Mouse (Mus musculus): ENCODE measurements around the gene Gm20388. TPM values are rescaled to one million over a fixed set of nuclear protein-coding genes. Genes with fewer than 3 reads are reported as not detected.

Gene Gm20388
- polyA plus RNA-seq, 1 experiment from 2014 or later, result 9.0 TPM

DNA sequence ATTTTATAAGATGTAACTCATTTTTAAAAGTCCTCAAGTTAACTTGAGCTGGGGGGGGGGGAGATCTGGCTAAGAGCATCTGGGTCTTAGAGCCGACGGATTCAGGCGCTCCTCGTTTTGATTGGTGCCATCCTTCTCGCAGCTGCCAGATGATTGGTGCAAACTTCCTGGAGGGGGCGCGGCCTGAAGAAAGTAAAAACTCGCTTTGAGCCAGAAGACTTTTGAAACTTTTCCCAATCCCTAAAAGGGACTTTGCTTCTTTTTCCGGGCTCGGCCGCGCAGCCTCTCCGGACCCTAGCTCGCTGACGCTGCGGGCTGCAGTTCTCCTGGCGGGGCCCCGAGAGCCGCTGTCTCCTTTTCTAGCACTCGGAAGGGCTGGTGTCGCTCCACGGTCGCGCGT, 1205.3 kb downstream of the Gm20388 start, which contains the start of gene Foxc2:
TSS of gene Foxc2 (plus strand) at position 224 of the 400 bp plus-strand sequence.

GRCm38 (mm10) chr8:121127756-121128375, 1217.2 kb downstream of the Gm20388 start, which contains the start of gene Foxl1:
Gene Foxl1, plus strand, starts transcription at chr8:121127940.

GRCm38 (mm10) chr8:121544276-121544785, 1633.7 kb downstream of the Gm20388 start, which contains the start of gene 1700018B08Rik:
Gene 1700018B08Rik, minus strand, starts transcription at chr8:121544320.

GRCm38 (mm10) chr8:121578676-121579451, 1668.2 kb downstream of the Gm20388 start, which contains the start of gene Fbxo31:
Gene Fbxo31, minus strand, starts transcription at chr8:121578806.

DNA sequence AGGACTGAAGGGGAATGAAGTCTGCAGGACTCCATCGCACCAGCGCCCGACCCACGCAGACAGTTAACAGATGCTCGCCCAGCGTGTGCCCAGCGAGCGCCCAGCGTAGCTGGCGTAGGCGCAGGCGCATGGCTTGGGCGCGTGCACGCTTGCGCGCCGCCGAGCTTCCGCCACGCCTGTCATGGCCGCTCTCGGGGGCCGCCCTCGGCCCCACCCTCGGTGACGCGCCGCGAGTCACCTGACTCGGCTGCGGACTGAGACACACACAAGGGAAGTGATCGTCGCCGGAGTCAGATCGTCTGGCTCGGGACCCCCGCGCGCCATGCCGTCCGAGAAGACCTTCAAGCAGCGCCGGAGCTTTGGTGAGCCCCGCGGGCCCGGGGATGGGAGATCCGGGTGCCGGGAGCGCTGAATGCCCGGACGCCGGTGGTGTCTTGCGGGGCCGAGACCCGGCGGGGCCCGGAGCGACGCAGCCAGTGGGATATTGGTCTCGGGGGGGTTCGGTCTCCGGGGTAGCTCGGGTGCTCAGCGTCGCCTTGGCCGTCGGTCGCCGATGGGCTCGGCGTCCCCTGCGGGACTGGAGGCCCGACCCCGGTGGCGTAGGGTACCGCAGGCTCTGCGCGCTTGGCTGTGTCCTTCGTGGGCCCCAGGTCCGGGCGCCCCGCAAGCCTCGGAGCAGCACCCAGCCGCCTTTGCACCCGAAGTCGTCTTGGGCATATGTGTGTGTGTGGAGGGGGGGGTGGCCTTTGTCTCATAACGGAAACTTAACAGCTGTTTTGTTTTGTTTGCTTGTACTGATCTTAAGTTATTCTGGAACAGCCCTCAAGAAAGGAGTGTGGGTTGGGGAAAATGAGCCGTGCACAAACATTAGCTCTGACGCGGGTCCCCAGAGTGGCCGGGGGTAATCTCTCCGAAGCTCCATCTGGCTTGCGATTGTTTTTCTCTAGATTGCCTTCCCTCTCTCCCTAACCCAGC, 1679.8 kb downstream of the Gm20388 start, which contains the start of gene Map1lc3b:
TSS of gene Map1lc3b (plus strand) at position 159 of the 975 bp plus-strand sequence.

DNA sequence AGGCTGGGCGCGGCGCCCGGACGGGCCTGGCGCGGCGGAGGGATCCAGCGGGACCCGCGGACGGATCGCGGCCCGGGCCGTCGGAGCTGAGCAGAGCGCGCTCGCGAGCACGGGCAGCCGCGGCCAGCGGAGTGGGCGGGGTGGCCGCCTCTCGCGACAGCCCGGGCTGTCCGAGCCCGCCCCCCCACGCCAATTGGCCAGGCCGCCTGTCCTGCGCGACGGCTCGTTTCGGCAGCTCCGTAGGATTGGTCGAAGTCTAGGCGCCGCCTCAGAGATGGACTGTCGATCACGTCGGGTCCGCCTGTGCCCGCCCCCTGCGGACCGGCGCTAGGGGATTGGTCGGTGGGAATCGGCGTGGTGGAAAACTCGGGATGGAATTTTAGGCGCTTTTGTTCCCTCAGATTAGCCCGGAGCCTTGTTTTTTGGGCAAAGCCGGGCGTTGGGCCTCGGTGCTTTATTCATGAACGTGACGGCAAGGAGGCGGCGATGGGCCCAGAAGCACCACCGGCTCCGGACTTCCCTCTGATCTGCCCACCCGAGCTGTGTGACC, 1742.2 kb downstream of the Gm20388 start, which contains the start of gene Zcchc14:
TSS of gene Zcchc14 (minus strand) at position 128 of the 550 bp plus-strand sequence.

DNA sequence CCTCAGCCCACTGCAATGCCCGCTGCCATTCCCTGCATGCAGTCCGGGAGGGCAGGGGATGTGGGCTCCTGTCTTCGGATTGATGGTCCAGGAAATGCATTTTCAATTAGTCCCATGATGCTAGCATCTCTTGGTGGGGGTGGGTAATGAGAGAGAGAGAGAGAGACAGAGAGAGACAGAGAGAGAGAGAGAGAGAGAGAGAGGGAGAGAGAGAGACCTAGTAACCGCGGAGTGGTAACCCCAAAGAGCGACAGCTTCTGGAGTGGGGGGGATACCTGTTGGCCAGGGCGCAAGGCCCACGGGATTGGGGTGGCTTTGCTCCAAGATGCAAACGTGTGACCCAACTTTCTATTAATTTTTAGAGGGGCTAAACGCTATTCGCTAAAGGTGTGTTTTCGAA, 1818.7 kb downstream of the Gm20388 start, which contains the start of gene Jph3:
TSS of gene Jph3 (plus strand) at position 301 of the 400 bp plus-strand sequence.

DNA sequence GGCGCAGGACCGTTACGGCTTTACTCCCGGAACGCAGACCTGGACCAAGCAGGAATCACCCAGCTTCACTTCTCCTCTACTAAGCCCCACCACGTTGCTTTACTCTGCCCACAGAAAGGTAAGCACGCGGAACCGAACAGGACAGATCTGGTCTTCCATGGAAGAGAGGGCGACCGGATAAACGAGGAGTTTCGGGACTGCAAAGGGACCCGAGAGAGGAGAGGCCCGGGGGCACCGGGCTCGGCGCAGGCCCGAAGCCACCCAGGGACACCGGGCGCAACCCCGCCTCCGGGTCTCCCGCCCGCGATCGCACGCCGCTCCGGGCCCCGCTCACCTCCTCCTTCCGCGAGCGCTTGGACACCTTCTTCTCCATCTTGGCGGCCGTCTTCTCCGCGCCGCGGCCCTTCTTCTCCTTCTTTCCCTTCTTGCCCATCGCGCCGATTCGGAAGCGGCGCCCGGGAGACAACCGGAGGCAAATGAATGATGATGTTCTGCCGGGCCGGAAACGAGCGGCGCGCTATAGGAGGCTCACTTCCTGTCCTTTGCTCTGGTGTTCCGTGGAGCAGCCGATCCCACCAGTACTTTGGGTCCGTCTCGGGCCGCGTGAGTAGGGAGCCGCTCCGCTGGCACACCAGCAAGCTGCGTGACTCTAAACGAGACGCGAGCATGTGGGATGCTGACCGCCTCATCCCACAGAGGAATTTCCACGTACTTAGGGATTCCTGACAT, 1918.6 kb downstream of the Gm20388 start, which contains the start of gene Klhdc4:
TSS of gene Klhdc4 (minus strand) at position 522 of the 729 bp plus-strand sequence.

GRCm38 (mm10) chr8:121907587-121908248, 1997.1 kb downstream of the Gm20388 start, which contains the start of gene Slc7a5:
Gene Slc7a5, minus strand, starts transcription at chr8:121907694.

GRCm38 (mm10) chr8:121944831-121945230, 2034.2 kb downstream of the Gm20388 start, which contains the start of gene Car5a:
Gene Car5a, minus strand, starts transcription at chr8:121944904.

DNA sequence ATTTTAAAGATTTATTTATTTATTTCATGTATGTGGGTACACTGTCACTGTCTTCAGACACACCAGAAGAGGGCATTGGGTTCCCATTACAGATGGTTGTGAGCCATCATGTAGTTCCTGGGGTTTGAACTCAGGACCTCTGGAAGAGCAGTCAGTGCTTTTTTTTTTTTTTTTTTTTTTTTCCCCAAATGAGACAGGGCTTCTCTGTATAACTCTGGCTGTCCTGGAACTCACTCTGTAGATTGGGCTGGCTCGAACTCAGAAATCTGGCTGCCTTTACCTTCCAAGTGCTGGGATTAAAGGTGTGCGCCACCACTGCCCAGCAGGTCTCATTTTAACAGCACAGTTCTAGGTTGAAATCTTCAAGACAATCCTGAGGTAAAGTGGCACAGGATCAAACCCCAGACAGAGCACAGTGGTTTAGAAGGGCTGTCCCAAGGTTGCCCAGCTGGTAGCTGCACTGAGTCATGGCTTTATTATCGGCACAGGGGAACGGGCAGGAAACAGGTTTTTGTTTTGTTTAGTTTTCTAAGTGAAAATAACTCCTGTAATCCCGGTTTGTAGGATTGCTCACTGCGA, 2038.7 kb downstream of the Gm20388 start, which contains the start of gene Banp:
TSS of gene Banp (plus strand) at position 529 of the 579 bp plus-strand sequence.

DNA sequence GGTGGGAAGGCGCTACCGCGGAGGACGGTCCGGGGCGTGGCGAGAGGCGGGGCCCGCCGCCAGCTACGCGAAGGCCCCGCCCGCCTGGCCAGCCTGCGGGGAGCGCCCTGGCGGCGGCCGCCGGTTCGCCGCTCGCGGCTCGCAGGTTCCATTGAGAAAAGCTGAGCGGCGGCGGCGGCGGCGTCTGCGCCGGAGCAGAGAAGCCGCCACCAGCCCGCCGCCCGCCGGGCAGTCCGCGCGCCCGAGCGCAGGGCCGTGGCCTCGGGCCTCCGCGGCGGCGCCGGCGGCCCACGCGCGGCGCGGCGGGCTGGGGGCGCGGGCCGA, 2371.4 kb downstream of the Gm20388 start, which contains the start of gene Zfpm1:
TSS of gene Zfpm1 (plus strand) at position 107 of the 324 bp plus-strand sequence.

DNA sequence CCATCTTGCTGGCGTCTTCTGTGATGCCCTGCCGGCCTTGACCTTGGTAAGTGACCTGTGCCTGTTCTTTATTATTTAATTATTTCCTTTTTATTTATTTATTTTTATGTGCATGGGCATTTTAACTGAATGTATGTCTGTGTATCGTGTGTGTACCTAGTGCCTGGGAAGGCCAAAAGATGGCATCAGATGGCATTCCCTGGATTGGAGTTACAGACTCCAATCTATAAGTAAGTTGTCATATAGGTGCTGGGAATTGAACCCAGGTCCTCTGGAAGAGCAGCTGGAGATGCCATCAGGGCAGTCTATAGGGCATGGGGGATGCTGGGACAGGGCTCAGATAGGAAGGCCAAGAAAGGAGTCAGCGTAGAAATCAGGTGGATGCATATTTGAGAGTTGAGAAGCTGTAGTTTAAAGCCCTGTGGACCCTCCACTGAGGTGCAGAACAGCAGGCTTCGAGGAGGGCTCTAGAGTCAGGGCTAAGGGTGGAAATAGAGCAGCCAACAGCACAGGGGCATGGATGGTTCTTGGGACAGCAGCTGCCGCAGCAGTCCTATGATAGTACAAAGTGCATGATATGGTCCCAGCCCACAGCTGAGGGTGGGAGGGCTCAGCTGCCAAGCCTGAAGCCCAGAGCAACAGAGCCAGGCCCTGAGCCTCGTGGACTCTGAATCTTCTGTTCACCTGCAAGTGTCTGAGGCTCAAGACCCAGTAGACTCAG, 2450.2 kb downstream of the Gm20388 start, which contains the start of gene Trhr2:
TSS of gene Trhr2 (minus strand) at position 51 of the 721 bp plus-strand sequence.

GRCm38 (mm10) chr8:122376365-122377231, 2466.0 kb downstream of the Gm20388 start, which contains the start of gene Zc3h18:
Gene Zc3h18, plus strand, starts transcription at chr8:122376609.

DNA sequence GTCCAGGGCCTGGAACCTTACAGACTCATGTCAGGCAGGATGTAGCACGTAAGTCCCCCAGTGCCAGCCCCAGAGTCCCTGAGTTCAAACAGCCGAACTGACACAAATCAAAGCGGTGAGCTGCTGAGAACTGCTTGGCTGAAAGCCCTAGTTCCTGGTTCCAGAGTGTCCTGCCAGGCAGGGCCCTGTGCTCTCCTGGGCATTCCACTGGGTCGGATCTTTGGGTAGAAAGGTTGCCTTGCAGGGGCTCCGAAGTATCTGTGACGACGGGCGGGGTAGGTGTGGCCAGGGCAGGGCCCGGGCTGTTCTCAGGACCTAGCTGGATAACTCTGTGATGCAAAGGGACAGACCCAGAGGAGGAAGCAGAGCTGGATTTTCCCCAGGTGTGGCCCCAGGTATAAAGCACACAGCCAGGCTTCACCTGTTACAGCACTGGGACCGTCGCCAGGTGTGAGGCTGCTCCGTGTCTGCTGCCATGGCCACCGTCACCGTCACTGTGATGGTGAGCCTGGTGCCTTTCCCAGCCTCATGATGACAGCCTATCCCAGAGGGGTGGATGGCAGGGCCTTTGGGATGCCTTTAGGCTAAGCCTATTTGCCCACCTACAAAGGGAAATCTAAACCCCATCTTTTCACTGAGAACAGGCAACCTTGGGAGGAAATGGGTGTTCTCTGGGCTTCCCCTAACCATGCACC, 2510.9 kb downstream of the Gm20388 start, which contains the start of gene Il17c:
TSS of gene Il17c (plus strand) at position 645 of the 695 bp plus-strand sequence.

GRCm38 (mm10) chr8:122432443-122433268, 2522.0 kb downstream of the Gm20388 start, which contains the start of gene Cyba:
Gene Cyba, minus strand, starts transcription at chr8:122432930.

